Mouse (Mus musculus) kidney, postnatal 0 days (tissue): ENCODE results near the gene Zfp12. TPM values are rescaled to one million over a fixed set of nuclear protein-coding genes. Genes with fewer than 3 reads are reported as not detected.
A peak's percentile ranks its signal among the peaks of the same experiment; 100 is the strongest.

Experiments
- ATAC-seq: fragments of 200-750 bp; cut with Nextera tagmentation; replicated peaks from 2 replicates; pipeline ENCODE4 v1.8.0; 2017; ENCODE audit warnings: low read depth, moderate number of reproducible peaks, moderate TSS enrichment, moderate library complexity; ENCODE audit not compliant: low FRiP score
- DNase-seq: peaks from one replicate; pipeline ENCODE4 v3.0.0-alpha.2; 2016; ENCODE audit warnings: low spot score
- H3K27ac ChIP-seq: fragments of 300-500 bp; sonication (generic); 2 replicates; pipeline ENCODE4 v1.5.1; 2014; ENCODE audit warnings: mild to moderate bottlenecking
- H3K27me3 ChIP-seq: fragments of 300-500 bp; sonication (generic); 2 replicates; pipeline ENCODE4 v1.6.1; 2014; ENCODE audit warnings: low read length, mixed read lengths; ENCODE audit not compliant: insufficient read depth
- H3K36me3 ChIP-seq: fragments of 300-500 bp; sonication (generic); 2 replicates; pipeline ENCODE4 v1.6.1; 2014; ENCODE audit warnings: low read length, mixed read lengths; ENCODE audit not compliant: insufficient read depth
- H3K4me1 ChIP-seq: fragments of 300-500 bp; sonication (generic); replicated peaks from 2 replicates; pipeline ENCODE4 v1.6.1; 2014; ENCODE audit warnings: antibody characterized with exemption, low read length, mixed read lengths; ENCODE audit not compliant: insufficient read depth
- H3K4me2 ChIP-seq: fragments of 300-500 bp; sonication (generic); 2 replicates; pipeline ENCODE4 v1.6.1; 2014; ENCODE audit warnings: mild to moderate bottlenecking, low read length, moderate library complexity, mixed read lengths
- H3K4me3 ChIP-seq: fragments of 300-500 bp; sonication (generic); replicated peaks from 2 replicates; pipeline ENCODE4 v1.5.1; 2014; ENCODE audit warnings: low read depth, low read length
- H3K9ac ChIP-seq: fragments of 300-500 bp; sonication (generic); 2 replicates; pipeline ENCODE4 v1.6.1; 2014; ENCODE audit warnings: low read depth, low read length
- H3K9me3 ChIP-seq: fragments of 300-500 bp; sonication (generic); replicated peaks from 2 replicates; pipeline ENCODE4 v1.6.1; 2016; ENCODE audit warnings: low read length, inconsistent platforms, mixed read lengths
- CTCF ChIP-seq: IDR thresholded peaks from 2 replicates; pipeline ENCODE4 v1.5.1; 2016; ENCODE audit warnings: antibody characterized with exemption, low read depth, mild to moderate bottlenecking, moderate library complexity
- WGBS: fragments of 180-500 bp; shearing (Covaris S2); extraction: QIAGEN DNeasy Blood & Tissue Kit; methylation state at CpG from one replicate; pipeline ENCODE4 v1.1.7; 2014; 5-methylcytosine and 5-hydroxymethylcytosine counted together
- polyA plus RNA-seq: library from polyadenylated mRNA; unstranded; fragments of >200 nt; fragmentation: Nextera tagmentation; extraction: Ambion mirVana; gene quantifications from 2 replicates; pipeline ENCODE4 v1.2.1, GENCODE M21; 2015

Gene Zfp12
- polyA plus RNA-seq, 1 experiment from 2014 or later: 9.9 TPM

- 0 out of 2 replicates have a peak, but pooled peaks cover 5% of the 10 kb centered on the region for H3K27me3 ChIP-seq
- ATAC-seq (no peak), DNase-seq (no peak)
- H3K4me1 ChIP-seq: no peaks in the 10 kb centered on the region
- TF ChIP-seq CTCF: no peak
- no peak overlapping the region for H3K4me2 ChIP-seq
- no peak overlapping the region for H3K9ac ChIP-seq
- H3K27ac ChIP-seq: no peak overlapping the region
- H3K4me3 ChIP-seq: no peak overlapping the region
- no peaks in the 10 kb centered on the region for H3K9me3 ChIP-seq
- WGBS: 91% methylated on average over 8 of the region's 8 CpGs
- H3K36me3 ChIP-seq: peaks cover 12% of the 10 kb centered on the region; the same call in 1 of the 2 replicates
Observed at GRCm38 (mm10) chr5:143261636-143262035, 26.7 kb downstream of the Zfp12 start.

GRCm38 (mm10) chr5:143264689-143265088 is 29.7 kb downstream of the Zfp12 start:
- Histone ChIP-seq H3K4me1 (no peaks in the 10 kb centered on the region; the same call in 1 of the 2 replicates), H3K4me3 (no peak overlapping the region), H3K9me3 (no peaks in the 10 kb centered on the region), H3K27me3 (no peaks in the 10 kb centered on the region), H3K9ac (no peak overlapping the region), H3K4me2 (no peak overlapping the region), H3K36me3 (peaks cover 12% of the 10 kb centered on the region; the same call in 1 of the 2 replicates), H3K27ac (no peak overlapping the region)
- 84% methylated on average over 10 of the region's 10 CpGs for WGBS
- ATAC-seq (no peak), DNase-seq (no peak)
- TF ChIP-seq CTCF: no peak

- Histone ChIP-seq H3K4me2 (no peak overlapping the region), H3K4me3 (no peak overlapping the region), H3K27me3 (no peaks in the 10 kb centered on the region), H3K9ac (no peak overlapping the region), H3K27ac (no peak overlapping the region), H3K4me1 (no peaks in the 10 kb centered on the region; the same call in 1 of the 2 replicates), H3K9me3 (no peaks in the 10 kb centered on the region), H3K36me3 (peaks cover 11% of the 10 kb centered on the region; the same call in 1 of the 2 replicates)
- no peak for TF ChIP-seq CTCF
- ATAC-seq: no peak
- WGBS: 19% methylated on average over 1 of the region's 1 CpGs
- DNase-seq: no peak
Observed at GRCm38 (mm10) chr5:143265409-143265808, 30.4 kb downstream of the Zfp12 start.

- no peaks in the 10 kb centered on the region; the same call in 1 of the 2 replicates for H3K4me1 ChIP-seq
- no peak for ATAC-seq
- H3K27me3 ChIP-seq: no peaks in the 10 kb centered on the region
- no peaks in the 10 kb centered on the region for H3K9me3 ChIP-seq
- DNase-seq: no peak
- no peak overlapping the region for H3K4me3 ChIP-seq
- no peak for TF ChIP-seq CTCF
- H3K4me2 ChIP-seq: no peak overlapping the region
- no peak overlapping the region for H3K27ac ChIP-seq
- H3K36me3 ChIP-seq: 0 out of 2 replicates have a peak, but pooled peaks cover 9% of the 10 kb centered on the region
- 91% methylated on average over 6 of the region's 6 CpGs for WGBS
- H3K9ac ChIP-seq: no peak overlapping the region
Observed at GRCm38 (mm10) chr5:143266794-143267193, 31.8 kb downstream of the Zfp12 start.

- H3K4me3 ChIP-seq: peak overlapping the region; percentile 97
- TF ChIP-seq CTCF: no peak
- ATAC-seq: no peak
- no peaks in the 10 kb centered on the region for H3K27me3 ChIP-seq
- no peaks in the 10 kb centered on the region; the same call in 1 of the 2 replicates for H3K4me1 ChIP-seq
- H3K9me3 ChIP-seq: no peaks in the 10 kb centered on the region
- 27% methylated on average over 8 of the region's 8 CpGs for WGBS
- H3K27ac ChIP-seq: no peak overlapping the region
- peak overlapping the region; percentile 96 for H3K4me2 ChIP-seq
- peak overlapping the region; percentile 88 for H3K9ac ChIP-seq
- no peaks in the 10 kb centered on the region for H3K36me3 ChIP-seq
- DNase-seq: no peak
Observed at GRCm38 (mm10) chr5:143268985-143269362, 34.0 kb downstream of the Zfp12 start.

DNA sequence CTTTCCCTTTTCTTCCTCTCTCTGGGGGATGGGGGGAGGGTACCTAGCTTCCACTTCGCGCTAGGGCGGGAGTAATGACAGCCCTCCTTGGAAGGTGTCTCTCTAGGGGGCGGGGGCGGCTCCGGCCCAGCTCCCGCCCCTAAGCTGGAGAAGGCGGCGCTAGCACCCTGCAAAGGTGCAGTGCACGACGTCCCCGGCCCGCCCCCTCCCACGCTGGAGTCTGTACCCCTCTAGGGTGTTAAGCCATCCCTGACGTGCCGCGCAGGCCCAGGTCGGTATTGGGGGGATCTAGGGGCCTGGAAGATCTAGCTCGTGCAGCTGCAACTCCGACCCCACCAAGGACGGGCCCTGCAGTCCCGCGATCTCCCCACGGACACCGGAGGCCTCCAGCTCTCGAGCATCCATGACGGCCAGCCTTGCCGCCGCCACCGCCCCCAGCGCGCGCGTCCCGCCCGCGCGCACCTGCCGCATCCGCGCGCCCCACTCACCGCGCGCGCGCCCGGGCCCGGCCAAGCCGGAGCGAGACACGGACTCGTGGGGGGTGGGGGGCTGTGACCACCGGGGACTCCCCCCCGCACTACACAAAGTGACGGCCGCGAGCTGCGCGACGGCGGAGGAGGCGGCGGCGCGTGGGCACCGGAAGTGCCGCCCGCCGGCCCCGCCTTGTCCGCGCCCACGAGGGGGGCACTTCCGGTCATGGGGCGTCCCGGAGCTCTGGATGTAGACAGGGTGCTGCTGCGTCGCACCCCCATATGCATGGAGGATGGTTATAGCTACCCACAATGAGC is 34.6 kb downstream of the Zfp12 start, which contains the start of gene Zfp316:
Zfp316 (minus strand) TSS at position 660 of the 788 bp plus-strand sequence.
- Histone ChIP-seq H3K9ac (peak within 1 kb of the TSS; percentile 88), H3K36me3 (no peaks in the 10 kb centered on the region), H3K9me3 (no peaks in the 10 kb centered on the region), H3K4me1 (no peaks in the 10 kb centered on the region; the same call in 1 of the 2 replicates), H3K27me3 (no peaks in the 10 kb centered on the region), H3K27ac (peak within 1 kb of the TSS; percentile 81), H3K4me3 (peak within 1 kb of the TSS; percentile 97), H3K4me2 (peak within 1 kb of the TSS; percentile 96)
- peak; percentile 73 for DNase-seq
- WGBS: under 1% methylated on average over 69 of the region's 79 CpGs
- ATAC-seq: peak; percentile 85
- 0 out of 2 replicates have a peak, but pooled peaks have one; percentile 4 for TF ChIP-seq CTCF
